Mouse (Mus musculus): ENCODE measurements at regions not wholly inside any gene's neighbourhood (a gene's known extent, or its start where the extent isn't known, plus 50 kb on each side); places are given as distances from the start of the nearest gene placed in this dataset.

DNA sequence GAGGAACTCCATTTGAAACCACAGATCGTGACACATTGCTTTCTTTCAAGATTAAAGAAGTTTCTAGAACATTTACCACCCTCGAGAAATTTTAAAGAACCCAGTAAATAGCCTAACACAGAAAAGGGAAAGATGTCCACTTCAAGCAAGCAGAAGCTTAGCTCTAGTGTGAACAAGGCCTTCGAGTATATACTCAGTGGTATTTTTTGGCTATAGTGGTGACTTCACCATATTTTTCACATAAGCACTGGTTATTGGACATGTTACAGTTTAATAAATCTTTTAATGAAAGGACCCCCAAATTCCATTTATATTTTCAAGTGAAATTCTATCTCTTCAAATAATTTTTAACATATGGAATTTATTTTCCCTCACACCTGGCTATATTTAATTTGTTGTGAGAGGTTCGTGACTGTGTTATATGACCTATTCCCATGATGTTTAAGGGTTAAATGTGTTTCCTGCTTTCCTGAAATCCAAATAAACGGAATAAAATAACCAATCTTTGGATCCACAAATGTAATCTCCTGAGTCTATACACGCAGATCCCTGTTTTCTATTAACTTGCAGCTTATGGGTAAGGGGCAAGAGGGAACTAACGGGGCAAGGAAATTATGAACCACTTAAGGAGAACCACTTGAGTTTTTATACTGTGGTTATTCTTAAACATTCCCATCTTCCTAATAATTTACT, 60.6 kb upstream of the Tas2r134 start:
- Histone ChIP-seq H3K9ac (ENCODE audit: low read depth, low read length) (no peak overlapping the region), H3K4me1 (ENCODE audit: control insufficient read depth, insufficient read depth, low read length) (peaks cover 3% of the 10 kb centered on the region; the same call in 1 of the 2 replicates), H3K4me3 (no peak overlapping the region), H3K27me3 (ENCODE audit: control insufficient read depth, insufficient read depth, low read length) (no peaks in the 10 kb centered on the region), H3K36me3 (ENCODE audit: control insufficient read depth, insufficient read depth, low read length) (no peaks in the 10 kb centered on the region), H3K79me2 (replicated peaks; ENCODE audit: control insufficient read depth, insufficient read depth, low read length) (no peaks in the 10 kb centered on the region), H3K27ac (no peak overlapping the region)
- intact Hi-C loops (cut with DNase I), result no loop called here
- DNase-seq, result no peak
- 79% methylated on average over 7 of the region's 7 CpGs for WGBS
- no peak for TF ChIP-seq POLR2A (IDR thresholded peaks at IDR 0.05; ENCODE audit: insufficient read depth, low read depth, low read length)
- TF ChIP-seq CTCF (IDR thresholded peaks at IDR 0.05), result no peak
- no peak for TF ChIP-seq EP300 (IDR thresholded peaks at IDR 0.05; ENCODE audit: insufficient read depth, low read depth, low read length)

DNA sequence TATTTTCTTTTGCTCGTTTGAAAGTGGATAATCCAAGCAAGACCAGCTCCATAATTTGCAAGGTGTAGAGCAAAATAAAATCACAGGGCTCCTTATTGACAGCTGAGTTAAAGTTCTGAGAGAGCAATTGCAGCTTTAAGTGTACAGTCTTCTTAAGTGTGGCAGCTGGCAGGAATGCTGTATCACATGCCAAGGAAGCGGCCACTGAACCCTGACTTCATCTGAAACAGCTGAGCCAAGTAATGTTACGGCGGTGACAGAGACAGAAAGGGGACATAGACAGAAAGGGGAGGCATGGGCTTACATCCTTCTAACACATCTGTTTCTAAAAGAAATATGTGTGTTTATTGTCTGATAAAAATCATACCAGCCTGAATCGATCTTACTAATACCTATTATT, 63.4 kb upstream of the Tas2r134 start:
- DNase-seq, result no peak
- H3K79me2 ChIP-seq (replicated peaks; ENCODE audit: control insufficient read depth, insufficient read depth, low read length), result no peaks in the 10 kb centered on the region
- no peaks in the 10 kb centered on the region for H3K27me3 ChIP-seq (ENCODE audit: control insufficient read depth, insufficient read depth, low read length)
- no peaks in the 10 kb centered on the region for H3K36me3 ChIP-seq (ENCODE audit: control insufficient read depth, insufficient read depth, low read length)
- TF ChIP-seq CTCF (IDR thresholded peaks at IDR 0.05) (no peak), POLR2A (IDR thresholded peaks at IDR 0.05; ENCODE audit: insufficient read depth, low read depth, low read length) (no peak), EP300 (IDR thresholded peaks at IDR 0.05; ENCODE audit: insufficient read depth, low read depth, low read length) (no peak)
- H3K4me3 ChIP-seq, result no peak overlapping the region
- peaks cover 3% of the 10 kb centered on the region; the same call in 1 of the 2 replicates for H3K4me1 ChIP-seq (ENCODE audit: control insufficient read depth, insufficient read depth, low read length)
- H3K9ac ChIP-seq (ENCODE audit: low read depth, low read length), result no peak overlapping the region
- intact Hi-C loops (cut with DNase I), result no loop called here
- H3K27ac ChIP-seq, result no peak overlapping the region
- WGBS, result 29% methylated on average over 5 of the region's 5 CpGs

DNA sequence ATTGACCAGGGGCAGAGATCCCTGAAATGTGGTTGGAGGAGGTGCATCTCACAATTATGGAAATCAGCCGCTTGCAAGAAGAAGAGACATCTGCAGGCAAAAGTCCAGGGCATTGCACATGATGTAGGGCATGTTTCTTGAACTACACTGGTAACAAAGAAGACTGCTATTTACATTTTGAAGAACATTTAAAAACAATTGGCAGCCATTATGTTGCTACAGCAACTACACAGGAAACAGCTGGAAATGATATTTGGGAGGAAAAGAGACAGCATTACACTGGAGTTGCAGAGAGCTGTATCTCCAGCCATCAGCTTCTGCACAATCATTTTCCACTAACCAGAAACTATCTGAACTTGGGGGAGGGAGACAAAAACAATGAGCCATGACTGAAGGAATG, 64.1 kb upstream of the Tas2r134 start:
- Histone ChIP-seq H3K27ac (no peak overlapping the region), H3K36me3 (ENCODE audit: control insufficient read depth, insufficient read depth, low read length) (no peaks in the 10 kb centered on the region), H3K4me3 (no peak overlapping the region), H3K9ac (ENCODE audit: low read depth, low read length) (no peak overlapping the region), H3K4me1 (ENCODE audit: control insufficient read depth, insufficient read depth, low read length) (peaks cover 3% of the 10 kb centered on the region; the same call in 1 of the 2 replicates), H3K27me3 (ENCODE audit: control insufficient read depth, insufficient read depth, low read length) (no peaks in the 10 kb centered on the region), H3K79me2 (replicated peaks; ENCODE audit: control insufficient read depth, insufficient read depth, low read length) (no peaks in the 10 kb centered on the region)
- TF ChIP-seq EP300 (IDR thresholded peaks at IDR 0.05; ENCODE audit: insufficient read depth, low read depth, low read length) (no peak), POLR2A (IDR thresholded peaks at IDR 0.05; ENCODE audit: insufficient read depth, low read depth, low read length) (no peak), CTCF (IDR thresholded peaks at IDR 0.05) (no peak)
- no peak for DNase-seq
- intact Hi-C loops (cut with DNase I), result no loop called here
- WGBS, result 35% methylated on average over 1 of the region's 1 CpGs

DNA sequence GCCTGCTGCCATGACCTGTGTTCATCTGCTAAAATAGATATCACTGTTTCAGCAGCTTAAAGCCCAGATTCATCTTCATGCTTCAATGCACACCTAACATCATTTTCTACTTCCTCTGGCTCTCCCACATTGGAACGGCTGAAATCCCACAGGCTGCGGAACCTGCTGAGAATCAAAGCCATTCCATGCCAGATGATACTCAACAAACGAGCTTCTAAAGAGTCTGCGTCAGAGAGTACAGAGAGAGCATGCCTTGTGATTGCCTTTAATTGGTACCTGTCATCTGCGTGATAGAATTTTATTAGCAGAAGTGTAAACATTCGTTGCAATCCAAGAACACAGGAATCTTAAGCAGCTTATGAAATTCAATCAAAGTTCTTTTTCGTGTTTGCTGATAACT, 76.4 kb upstream of the Tas2r134 start:
- Histone ChIP-seq H3K27me3 (ENCODE audit: control insufficient read depth, insufficient read depth, low read length) (peaks cover 2% of the 10 kb centered on the region; the same call in 1 of the 2 replicates), H3K9ac (ENCODE audit: low read depth, low read length) (no peak overlapping the region), H3K27ac (no peak overlapping the region), H3K79me2 (replicated peaks; ENCODE audit: control insufficient read depth, insufficient read depth, low read length) (no peaks in the 10 kb centered on the region), H3K36me3 (ENCODE audit: control insufficient read depth, insufficient read depth, low read length) (no peaks in the 10 kb centered on the region), H3K4me3 (no peak overlapping the region), H3K4me1 (ENCODE audit: control insufficient read depth, insufficient read depth, low read length) (no peaks in the 10 kb centered on the region)
- no peak for TF ChIP-seq CTCF (IDR thresholded peaks at IDR 0.05)
- TF ChIP-seq EP300 (IDR thresholded peaks at IDR 0.05; ENCODE audit: insufficient read depth, low read depth, low read length), result no peak
- TF ChIP-seq POLR2A (IDR thresholded peaks at IDR 0.05; ENCODE audit: insufficient read depth, low read depth, low read length), result no peak
- no peak for DNase-seq
- intact Hi-C loops (cut with DNase I), result no loop called here
- 70% methylated on average over 7 of the region's 7 CpGs for WGBS

- no peak for DNase-seq
These were observed 78.2 kb upstream of the Tas2r134 start for GRCm38 (mm10) chr2:51549125-51549524.

GRCm38 (mm10) chr2:51546181-51546580, 81.1 kb upstream of the Tas2r134 start:
- no peaks in the 10 kb centered on the region for H3K27me3 ChIP-seq (ENCODE audit: control insufficient read depth, insufficient read depth, low read length)
- no peak overlapping the region for H3K9ac ChIP-seq (ENCODE audit: low read depth, low read length)
- no peaks in the 10 kb centered on the region for H3K36me3 ChIP-seq (ENCODE audit: control insufficient read depth, insufficient read depth, low read length)
- intact Hi-C loops (cut with DNase I), result no loop called here
- no peaks in the 10 kb centered on the region for H3K4me1 ChIP-seq (ENCODE audit: control insufficient read depth, insufficient read depth, low read length)
- no peaks in the 10 kb centered on the region for H3K79me2 ChIP-seq (replicated peaks; ENCODE audit: control insufficient read depth, insufficient read depth, low read length)
- no peak overlapping the region for H3K4me3 ChIP-seq
- no peak overlapping the region for H3K27ac ChIP-seq
- no peak for TF ChIP-seq POLR2A (IDR thresholded peaks at IDR 0.05; ENCODE audit: insufficient read depth, low read depth, low read length)
- TF ChIP-seq EP300 (IDR thresholded peaks at IDR 0.05; ENCODE audit: insufficient read depth, low read depth, low read length), result no peak
- TF ChIP-seq CTCF (IDR thresholded peaks at IDR 0.05), result no peak
- WGBS, result 88% methylated on average over 3 of the region's 3 CpGs
- no peak for DNase-seq

More at GRCm38 (mm10) chr2:51549125-51549524, 78.2 kb upstream of the Tas2r134 start:
- Histone ChIP-seq H3K4me3 (no peak overlapping the region), H3K79me2 (replicated peaks; ENCODE audit: control insufficient read depth, insufficient read depth, low read length) (no peaks in the 10 kb centered on the region), H3K27ac (no peak overlapping the region), H3K4me1 (ENCODE audit: control insufficient read depth, insufficient read depth, low read length) (no peaks in the 10 kb centered on the region), H3K27me3 (ENCODE audit: control insufficient read depth, insufficient read depth, low read length) (peaks cover 2% of the 10 kb centered on the region; the same call in 1 of the 2 replicates), H3K36me3 (ENCODE audit: control insufficient read depth, insufficient read depth, low read length) (no peaks in the 10 kb centered on the region), H3K9ac (ENCODE audit: low read depth, low read length) (no peak overlapping the region)
- TF ChIP-seq CTCF (IDR thresholded peaks at IDR 0.05) (no peak), POLR2A (IDR thresholded peaks at IDR 0.05; ENCODE audit: insufficient read depth, low read depth, low read length) (no peak), EP300 (IDR thresholded peaks at IDR 0.05; ENCODE audit: insufficient read depth, low read depth, low read length) (no peak)
- intact Hi-C loops (cut with DNase I), result no loop called here
- WGBS, result 71% methylated on average over 5 of the region's 5 CpGs

Measured in heart, adult 2 months (tissue).